Mouse (Mus musculus) Patski (cell line): ENCODE data around the gene 5730596B20Rik. TPM values are rescaled to one million over a fixed set of nuclear protein-coding genes. Genes with fewer than 3 reads are reported as not detected.

Experiments used
- ATAC-seq: fragments of 100-300 bp; one replicate; pipeline ENCODE4 v1.8.0; 2021
- CTCF ChIA-PET: fragments of 350-600 bp; sonication (Branson Sonifier 250); formaldehyde crosslinking; loops from one replicate; lab custom pipeline; 2022; ENCODE audit warnings: inconsistent platforms; lab: Charles Lee
- POLR2A ChIA-PET: fragments of 350-600 bp; sonication (Branson Sonifier 250); formaldehyde crosslinking; loops from one replicate; lab custom pipeline; 2022; ENCODE audit warnings: antibody characterized with exemption, inconsistent platforms; lab: Charles Lee
- DNase-seq: peaks from one replicate; pipeline ENCODE4 v3.0.0-alpha.2; 2011; ENCODE audit warnings: low read depth, low spot score
- H3K27me3 ChIP-seq: fragments of 371-371 bp; one replicate; pipeline ENCODE4 v1.5.1; 2021
- CTCF ChIP-seq: fragments of 100-300 bp; IDR thresholded peaks from one replicate; pipeline ENCODE4 v1.5.1; 2021
- in situ Hi-C: fragments of 300-500 bp; cut with MboI; formaldehyde crosslinking; loops from 3 replicates; pipeline ENCODE4 v1.11.1; 2018; ENCODE audit warnings: low pct_unique_long_range_greater_than_20kb, mixed read lengths
- polyA plus RNA-seq: library from polyadenylated mRNA; unstranded; gene quantifications from one replicate; pipeline ENCODE4 v1.2.3, GENCODE M21; 2021

5730596B20Rik gene
- polyA plus RNA-seq, 1 experiment from 2014 or later: 1.6 TPM

GRCm38 (mm10) chr6:52223939-52224760, 46.9 kb downstream of the 5730596B20Rik start:
- POLR2A ChIA-PET: interaction anchor here (0.6 to 37.4 kb wide), 5 partner anchors 12 to 123 kb away, joined by 5 to 778 read pairs (median 153); partner anchors contain the start of genes 5730596B20Rik, Gm28308, Hoxa10 and Hoxa11
- no peak for ATAC-seq
- TF ChIP-seq CTCF: no peak
- in situ Hi-C loops: loop anchor here (5.0 to 25.0 kb wide), 6 partner anchors 49 to 1049 kb away; partner anchors contain the start of genes 5730596B20Rik and Cbx3
- DNase-seq: no peak
- CTCF ChIA-PET: interaction anchor here (0.7 to 3.7 kb wide), 11 partner anchors 9 to 1023 kb away, joined by 3 to 21 read pairs (median 5); partner anchors contain the start of genes 5730596B20Rik, Gm28308, Hoxa3 and Hoxa5
- H3K27me3 ChIP-seq: no peaks in the 10 kb centered on the region

DNA sequence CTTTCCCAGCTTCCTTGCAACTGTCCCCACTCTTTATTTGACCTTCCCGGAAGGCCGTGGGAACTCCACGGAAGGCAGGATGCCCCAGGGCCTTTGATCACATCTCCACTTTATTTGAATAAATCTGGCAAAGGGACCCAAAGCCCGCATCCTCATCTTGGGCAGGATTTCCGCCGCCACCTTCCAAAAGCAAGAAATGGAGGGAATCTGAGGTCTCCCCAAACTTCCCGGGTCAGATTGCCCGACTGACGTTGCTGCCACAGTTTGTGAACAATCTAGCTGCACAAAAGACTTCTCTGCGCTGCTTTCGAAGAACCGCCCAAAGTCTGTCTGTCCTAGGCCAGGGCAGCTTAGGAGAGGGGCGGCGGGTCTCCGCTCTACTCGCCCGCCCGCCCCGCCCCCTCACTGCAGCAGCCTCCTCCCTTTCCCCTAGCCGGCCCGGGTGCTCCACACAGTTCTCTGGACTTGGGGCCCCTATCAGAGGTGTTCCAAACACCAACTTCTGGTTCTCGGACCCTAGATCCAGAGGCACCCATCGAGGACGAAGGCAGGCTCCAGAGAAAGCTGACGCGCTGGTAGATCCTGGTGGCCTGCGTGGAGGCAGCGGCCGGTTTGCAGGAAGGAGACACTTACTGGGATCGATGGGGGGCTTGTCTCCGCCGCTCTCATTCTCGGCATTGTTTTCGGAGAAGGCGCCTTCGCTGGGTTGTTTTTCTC, 47.8 kb downstream of the 5730596B20Rik start:
- ATAC-seq: no peak
- no peaks in the 10 kb centered on the region for H3K27me3 ChIP-seq
- no peak for TF ChIP-seq CTCF
- POLR2A ChIA-PET: interaction anchor here (0.6 to 37.4 kb wide), 6 partner anchors 13 to 227 kb away, joined by 3 to 778 read pairs (median 81); partner anchors contain the start of genes 5730596B20Rik, Gm28308, Hoxa10 and Hoxa11
- no peak for DNase-seq
- in situ Hi-C loops: loop anchor here (5.0 to 25.0 kb wide), 7 partner anchors 50 to 1238 kb away; partner anchors contain the start of genes 5730596B20Rik and Cbx3
- CTCF ChIA-PET: interaction anchor here (0.7 to 3.7 kb wide), 5 partner anchors 11 to 1024 kb away, joined by 3 to 21 read pairs (median 5); partner anchors contain the start of genes Gm28308, Hoxa3 and Hoxa4

DNA sequence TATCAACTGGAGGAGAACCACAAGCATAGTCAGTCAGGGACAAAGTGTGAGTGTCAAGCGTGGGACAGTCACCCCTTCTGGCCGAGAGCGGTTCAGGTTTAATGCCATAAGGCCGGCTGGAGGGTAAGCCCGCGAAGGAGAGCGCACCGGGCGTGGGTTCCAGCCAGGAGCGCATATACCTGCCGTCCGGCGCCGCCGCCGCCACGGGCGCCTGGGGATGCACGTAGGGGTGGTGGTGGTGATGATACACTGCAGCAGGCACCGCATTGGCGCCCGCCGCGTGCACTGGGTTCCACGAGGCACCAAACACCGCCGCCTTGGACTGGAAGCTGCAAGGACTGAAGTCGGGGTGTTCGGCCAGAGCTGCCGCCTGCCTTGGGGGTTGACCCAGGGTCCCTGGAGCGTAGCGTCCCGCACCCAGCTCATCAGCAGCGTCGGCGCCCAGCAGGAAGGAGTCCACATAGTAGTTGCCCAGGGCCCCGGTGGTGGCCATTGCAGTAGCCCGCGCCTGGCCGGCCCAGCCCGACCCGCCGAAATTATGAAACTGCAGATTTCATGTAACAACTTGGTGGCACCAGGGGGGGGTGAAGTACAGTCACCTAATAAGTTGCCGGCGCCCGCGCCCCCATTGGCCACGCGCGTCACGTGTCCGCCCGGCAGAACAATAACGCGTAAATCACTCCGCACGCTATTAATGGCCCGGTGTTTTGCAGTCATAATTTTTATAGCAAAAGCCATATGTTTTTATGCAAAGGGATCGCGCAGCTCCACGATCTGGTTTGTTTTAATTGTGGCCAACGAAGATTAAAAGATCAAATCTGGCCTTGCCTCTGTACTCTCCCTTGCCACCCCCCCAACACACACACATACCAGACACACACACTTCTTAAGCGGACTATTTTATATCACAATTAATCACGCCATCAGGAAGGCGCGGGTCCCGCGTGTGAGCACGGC, 48.6 kb downstream of the 5730596B20Rik start:
- DNase-seq (no peak), ATAC-seq (peak; percentile 20)
- POLR2A ChIA-PET: interaction anchor here (0.9 to 37.4 kb wide), 4 partner anchors 13 to 228 kb away, joined by 3 to 778 read pairs (median 266); partner anchors contain the start of genes 5730596B20Rik, Gm28308, Hoxa10 and Hoxa11
- no peak for TF ChIP-seq CTCF
- no peaks in the 10 kb centered on the region for H3K27me3 ChIP-seq
- in situ Hi-C loops: loop anchor here (10.0 to 25.0 kb wide), 4 partner anchors 51 to 1239 kb away; partner anchors contain the start of gene 5730596B20Rik
- CTCF ChIA-PET: interaction anchor here (0.7 kb wide), 1 partner anchor 34 kb away, joined by 3 read pairs; the partner anchor contains the start of gene Hoxa4

DNA sequence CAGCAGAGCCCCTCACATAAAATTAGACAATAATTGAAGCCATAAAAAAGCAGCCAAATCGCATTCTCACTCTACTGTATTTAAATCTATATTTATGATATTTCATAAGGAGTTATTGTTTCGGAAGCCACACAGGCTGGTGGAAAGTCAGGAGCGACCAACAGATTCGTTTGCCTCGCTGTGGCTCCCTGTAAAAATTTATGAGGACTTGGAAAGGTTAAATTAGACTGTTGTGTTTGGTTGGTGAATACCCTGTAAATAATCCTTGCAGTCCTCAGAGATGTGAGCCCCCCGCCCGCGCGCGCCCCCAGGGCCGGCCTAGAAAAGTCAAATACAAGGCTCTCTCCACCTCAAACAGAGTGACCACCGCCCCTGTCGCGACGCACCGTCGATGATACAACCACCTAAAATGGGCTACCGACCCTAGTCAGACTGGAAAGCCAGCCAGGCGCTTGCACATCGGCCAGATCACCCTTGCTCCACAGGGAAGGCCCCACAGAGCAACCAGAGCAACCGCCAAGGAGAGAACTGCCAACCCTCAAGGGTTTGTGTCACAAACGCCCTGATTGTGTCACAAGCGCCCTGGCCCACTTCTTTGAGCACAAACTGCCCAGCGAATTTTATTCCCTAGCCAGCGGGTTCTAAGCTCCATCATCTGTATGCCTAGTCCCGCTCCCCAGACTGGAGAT, 49.4 kb downstream of the 5730596B20Rik start:
- H3K27me3 ChIP-seq: no peaks in the 10 kb centered on the region
- no peak for ATAC-seq
- no peak for TF ChIP-seq CTCF
- ChIA-PET POLR2A (interaction anchor here (1.3 to 37.4 kb wide), 4 partner anchors 8 to 49 kb away, joined by 5 to 778 read pairs (median 266); partner anchors contain the start of genes 5730596B20Rik, Gm28308, Hoxa10 and Hoxa11), CTCF (interaction anchor here (1.0 to 1.7 kb wide), 5 partner anchors 8 to 236 kb away, joined by 3 to 8 read pairs (median 5); partner anchors contain the start of gene Hoxa10)
- in situ Hi-C loops: loop anchor here (10.0 to 25.0 kb wide), 4 partner anchors 52 to 1239 kb away; partner anchors contain the start of gene 5730596B20Rik
- no peak for DNase-seq

DNA sequence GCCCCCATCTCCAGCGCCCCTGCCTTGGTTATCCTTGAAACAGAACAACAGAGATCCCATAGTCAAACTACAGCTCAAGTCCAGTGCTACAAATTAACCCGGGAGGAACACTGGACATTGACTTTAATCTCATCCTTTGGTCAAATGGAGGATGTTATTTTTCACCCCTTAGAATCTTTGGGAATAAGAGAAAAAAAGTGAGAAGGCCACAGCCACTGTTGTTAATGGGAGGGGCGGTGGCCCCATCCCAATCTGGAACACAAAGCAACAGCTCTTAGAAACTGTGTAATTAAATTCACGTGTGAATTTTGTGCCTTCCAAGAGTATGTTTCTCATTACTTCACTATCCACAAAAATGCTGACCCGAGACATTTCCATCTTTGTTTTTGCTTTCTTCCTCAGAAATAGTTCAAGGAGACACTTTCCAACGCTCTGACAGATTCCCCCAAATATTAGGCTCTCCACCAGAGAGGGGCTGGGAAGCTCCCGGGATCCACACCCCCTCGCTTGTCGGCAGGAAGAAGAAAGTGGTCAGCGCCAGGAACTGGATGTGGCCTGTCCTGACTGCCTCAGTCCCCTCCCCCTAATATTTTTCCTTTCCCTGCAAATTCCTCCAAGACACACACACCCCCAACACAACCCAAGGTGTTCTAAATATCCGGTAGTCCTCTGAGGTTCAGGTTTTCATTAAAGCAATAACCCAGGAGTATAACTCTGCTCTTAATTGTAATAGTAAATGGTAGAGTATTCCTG, 50.3 kb downstream of the 5730596B20Rik start:
- TF ChIP-seq CTCF: no peak
- ChIA-PET CTCF (interaction anchor here (1.0 to 1.7 kb wide), 5 partner anchors 9 to 237 kb away, joined by 3 to 8 read pairs (median 5); partner anchors contain the start of gene Hoxa10), POLR2A (interaction anchor here (0.6 to 37.4 kb wide), 5 partner anchors 9 to 50 kb away, joined by 3 to 778 read pairs (median 153); partner anchors contain the start of genes 5730596B20Rik, Gm28308, Hoxa10 and Hoxa11)
- DNase-seq (no peak), ATAC-seq (no peak)
- in situ Hi-C loops: loop anchor here (10.0 to 25.0 kb wide), 4 partner anchors 53 to 1240 kb away; partner anchors contain the start of gene 5730596B20Rik
- H3K27me3 ChIP-seq: no peaks in the 10 kb centered on the region

- in situ Hi-C loops: loop anchor here (10.0 to 25.0 kb wide), 4 partner anchors 54 to 1241 kb away; partner anchors contain the start of gene 5730596B20Rik
- ATAC-seq: no peak
- ChIA-PET POLR2A (interaction anchor here (0.6 to 37.4 kb wide), 5 partner anchors 6 to 736 kb away, joined by 3 to 778 read pairs (median 378); partner anchors contain the start of genes 5730596B20Rik, Gm28308, Hoxa10 and Hoxa11), CTCF (interaction anchor here (1.5 to 4.3 kb wide), 4 partner anchors 10 to 51 kb away, joined by 5 to 23 read pairs (median 13); partner anchors contain the start of gene Hoxa10)
- DNase-seq: peak; percentile 13
- no peak for TF ChIP-seq CTCF
- no peaks in the 10 kb centered on the region for H3K27me3 ChIP-seq
Observed at GRCm38 (mm10) chr6:52228475-52229465, 51.5 kb downstream of the 5730596B20Rik start.
